24 mouse cellular contexts compared by ENCODE assay signal in genomic region chr14:32697774-32698173, GRCm38 (mm10). TPM values are rescaled to one million over a fixed set of nuclear protein-coding genes. Genes with fewer than 3 reads are reported as not detected.
A peak's percentile ranks its signal among the peaks of the same experiment; 100 is the strongest.
DNase-seq lines count a peak whose midpoint lies in the region; ATAC-seq and TF ChIP-seq lines count a peak whose summit lies in the region.
"Had no signal": no experiment of that assay in that cellular context is flagged by ENCODE, and none has a peak within 500 bp of the region (broad histone marks: within the 10 kb centered on the region; RNA-seq: fewer than 3 reads in every experiment).

No protein-coding gene starts in this region.

- no peak overlapping the region for H3K9ac ChIP-seq in hindbrain, postnatal 0 days (replicated peaks; ENCODE audit: low read length)
- no peak overlapping the region for H3K9ac ChIP-seq in midbrain, embryonic 15.5 days
- H3K9ac ChIP-seq: hindbrain, embryonic 12.5 days; limb, embryonic 12.5 days; liver, postnatal 0 days had no signal

- no peak overlapping the region for H3K4me2 ChIP-seq in hindbrain, postnatal 0 days (ENCODE audit: low read depth, low read length)
- no peak overlapping the region for H3K4me2 ChIP-seq in midbrain, embryonic 15.5 days
- H3K4me2 ChIP-seq: hindbrain, embryonic 12.5 days; limb, embryonic 12.5 days; liver, embryonic 11.5 days had no signal

- H3K27me3 ChIP-seq in hindbrain, postnatal 0 days (ENCODE audit: insufficient read depth, low read length), result no peaks in the 10 kb centered on the region
- no peaks in the 10 kb centered on the region for H3K27me3 ChIP-seq in midbrain, embryonic 15.5 days (replicated peaks)
- H3K27me3 ChIP-seq: hindbrain, embryonic 12.5 days; limb, embryonic 12.5 days had no signal

- no peak for ATAC-seq in hindbrain, postnatal 0 days
- ATAC-seq in midbrain, embryonic 15.5 days (replicated peaks), result no peak
- ATAC-seq: forebrain, embryonic 16.5 days; liver, postnatal 0 days had no signal

- DNase-seq in gastrocnemius, postnatal 25 days, result peak; percentile 47
- no peak for DNase-seq in gastrocnemius, postnatal 14 days
- peak; percentile 5 for DNase-seq in lung, postnatal 10 days
- no peak for DNase-seq in lung, postnatal 4 days
- DNase-seq in adrenal gland, postnatal 36 days, result peak; percentile 28 to 65
- DNase-seq in skeletal muscle tissue, adult 2 months (ENCODE audit: low read depth, low spot score), result peak; percentile 86
- DNase-seq in hindbrain, postnatal 0 days (ENCODE audit: low spot score), result no peak
- DNase-seq: cerebellum, adult 18-20 months; cerebellum, postnatal 14 days; kidney, adult 18-20 months; layer of hippocampus, postnatal 36 days; liver, postnatal 0 days; lung, postnatal 14 days; midbrain, embryonic 14.5 days; thymus, adult 2 months had no signal

- H3K4me3 ChIP-seq in hindbrain, postnatal 0 days (ENCODE audit: low read length), result no peak overlapping the region
- H3K4me3 ChIP-seq in midbrain, embryonic 15.5 days, result no peak overlapping the region
- H3K4me3 ChIP-seq: forebrain, embryonic 10.5 days; hindbrain, embryonic 12.5 days; limb, embryonic 12.5 days had no signal

- H3K36me3 ChIP-seq in hindbrain, postnatal 0 days (ENCODE audit: insufficient read depth, low read length), result no peaks in the 10 kb centered on the region
- no peaks in the 10 kb centered on the region for H3K36me3 ChIP-seq in midbrain, embryonic 15.5 days (replicated peaks)
- H3K36me3 ChIP-seq: forebrain, embryonic 10.5 days; hindbrain, embryonic 12.5 days; limb, embryonic 12.5 days had no signal

- no peaks in the 10 kb centered on the region; the same call in 1 of the 2 replicates for H3K4me1 ChIP-seq in hindbrain, postnatal 0 days (ENCODE audit: insufficient read depth, low read length)
- H3K4me1 ChIP-seq in midbrain, embryonic 15.5 days, result no peaks in the 10 kb centered on the region
- H3K4me1 ChIP-seq: hindbrain, embryonic 12.5 days had no signal

- TF ChIP-seq CTCF in hindbrain, postnatal 0 days (IDR thresholded peaks at IDR 0.05; ENCODE audit: low read depth), result no peak

- intact Hi-C loops in gastrocnemius, postnatal 14 days (cut with DNase I; ENCODE audit: low total_unique reads), result no loop called here

- 87% methylated on average over 8 of the region's 8 CpGs for WGBS in hindbrain, postnatal 0 days
- 86% methylated on average over 8 of the region's 8 CpGs for WGBS in midbrain, embryonic 15.5 days

- no peak overlapping the region for H3K27ac ChIP-seq in hindbrain, postnatal 0 days
- H3K27ac ChIP-seq in midbrain, embryonic 15.5 days, result no peak overlapping the region
- H3K27ac ChIP-seq: forebrain, embryonic 10.5 days; hindbrain, embryonic 12.5 days; limb, embryonic 12.5 days; stomach, postnatal 0 days had no signal

- no peaks in the 10 kb centered on the region for H3K9me3 ChIP-seq in hindbrain, postnatal 0 days (ENCODE audit: low read length)
- H3K9me3 ChIP-seq in midbrain, embryonic 15.5 days, result no peaks in the 10 kb centered on the region
- H3K9me3 ChIP-seq: forebrain, embryonic 10.5 days; hindbrain, embryonic 12.5 days; limb, embryonic 12.5 days had no signal

RNA-seq across cellular contexts. Expression of gene 3425401B19Rik, which starts 12.7 kb away (rescaled TPM):
- 100 to 1,000 TPM; 269 to 303 TPM for total RNA-seq in gastrocnemius, postnatal 25 days (2021)
- 100 to 1,000 TPM; 214 to 233 TPM for total RNA-seq in gastrocnemius, postnatal 14 days (2021)
- under 1 TPM in 1 of 2 experiments, not detected in 1; 0.10 TPM for total RNA-seq in adrenal gland, postnatal 36 days (2021)
- 0.21 TPM in 1 of 2 replicates, not detected in the other for total RNA-seq in hindbrain, postnatal 0 days (2014; rRNA removed)
- 0.06 and 0.08 TPM in 2 replicates for polyA plus RNA-seq in hindbrain, postnatal 0 days (2015; fragmentation: Nextera tagmentation; extraction: Ambion mirVana)
- 0.03 TPM in 1 of 2 replicates, not detected in the other for polyA plus RNA-seq in midbrain, embryonic 15.5 days (2015; fragmentation: Nextera tagmentation; extraction: Ambion mirVana)
- total RNA-seq: megakaryocyte-erythroid progenitor cell, adult 5-6 weeks had no signal
- polyA plus RNA-seq: embryonic facial prominence, embryonic 11.5 days; forebrain, embryonic 10.5 days; forebrain, embryonic 16.5 days; liver, embryonic 11.5 days; midbrain, embryonic 14.5 days had no signal

Comparison
In these comparisons a context has a peak if more than half of its experiments do, and no peak if none do; other contexts are left out.
1. DNase-seq: peak in gastrocnemius, postnatal 25 days (single experiment), lung, postnatal 10 days (single experiment), adrenal gland, postnatal 36 days (2 of 2) and skeletal muscle tissue, adult 2 months (single experiment); none in gastrocnemius, postnatal 14 days (single experiment), lung, postnatal 4 days (0 of 2) and hindbrain, postnatal 0 days (single experiment).
2. RNA of gene 3425401B19Rik, which starts 12.7 kb away (total RNA-seq): 269 to 303 TPM in gastrocnemius, postnatal 25 days and 214 to 233 TPM in gastrocnemius, postnatal 14 days; 0.21 TPM in hindbrain, postnatal 0 days and 0.10 TPM in adrenal gland, postnatal 36 days; every median in the first group is over 100 times any median in the second.